Mouse (Mus musculus) telencephalon, adult 2 months (tissue): ENCODE results near the gene Cpn1.
A peak's percentile ranks its signal among the peaks of the same experiment; 100 is the strongest.

Experiments used
- DNase-seq: peaks from one replicate; pipeline ENCODE4 v3.0.0-alpha.2; 2011; ENCODE audit warnings: low read depth, low spot score

Cpn1 gene

GRCm38 (mm10) chr19:43986069-43986794 is at the start of gene Cpn1:
TSS of gene Cpn1 (minus strand) at chr19:43986556.
- DNase-seq, result no peak

GRCm38 (mm10) chr19:44033396-44033795 is 47.0 kb upstream of the Cpn1 start:
- DNase-seq, result no peak

GRCm38 (mm10) chr19:44032046-44032744 is 45.8 kb upstream of the Cpn1 start:
- no peak for DNase-seq

GRCm38 (mm10) chr19:44030024-44030423 is 43.7 kb upstream of the Cpn1 start:
- no peak for DNase-seq

GRCm38 (mm10) chr19:44028972-44029371 is 42.6 kb upstream of the Cpn1 start, which contains the start of gene Cyp2c23:
TSS of gene Cyp2c23 (minus strand) at chr19:44029208.
- no peak for DNase-seq

- no peak for DNase-seq
Measured at GRCm38 (mm10) chr19:44026956-44027530, 40.7 kb upstream of the Cpn1 start.

GRCm38 (mm10) chr19:44024921-44025585 is 38.7 kb upstream of the Cpn1 start:
- no peak for DNase-seq

- DNase-seq, result no peak
Measured at GRCm38 (mm10) chr19:44023066-44023465, 36.7 kb upstream of the Cpn1 start.

- no peak for DNase-seq
Measured at GRCm38 (mm10) chr19:44021502-44021901, 35.1 kb upstream of the Cpn1 start.

- no peak for DNase-seq
Measured at GRCm38 (mm10) chr19:44019739-44020138, 33.4 kb upstream of the Cpn1 start.

- DNase-seq, result no peak
Measured at GRCm38 (mm10) chr19:44013862-44014261, 27.5 kb upstream of the Cpn1 start.

GRCm38 (mm10) chr19:44008784-44009183 is 22.4 kb upstream of the Cpn1 start:
- DNase-seq, result no peak

GRCm38 (mm10) chr19:44007186-44007585 is 20.8 kb upstream of the Cpn1 start:
- DNase-seq, result peak; percentile 73

- no peak for DNase-seq
Measured at GRCm38 (mm10) chr19:44005025-44005424, 18.7 kb upstream of the Cpn1 start.

GRCm38 (mm10) chr19:44004261-44004660 is 17.9 kb upstream of the Cpn1 start:
- DNase-seq, result no peak

GRCm38 (mm10) chr19:44000720-44001119 is 14.4 kb upstream of the Cpn1 start:
- peak; percentile 59 for DNase-seq

- no peak for DNase-seq
Measured at GRCm38 (mm10) chr19:44000061-44000460, 13.7 kb upstream of the Cpn1 start.

- no peak for DNase-seq
Measured at GRCm38 (mm10) chr19:43998802-43999527, 12.6 kb upstream of the Cpn1 start.

GRCm38 (mm10) chr19:43998101-43998500 is 11.7 kb upstream of the Cpn1 start:
- peak; percentile 58 for DNase-seq

GRCm38 (mm10) chr19:43995427-43995826 is 9.1 kb upstream of the Cpn1 start:
- no peak for DNase-seq

GRCm38 (mm10) chr19:43992464-43992863 is 6.1 kb upstream of the Cpn1 start:
- no peak for DNase-seq
